Mouse (Mus musculus) heart, postnatal 36 days (tissue): ENCODE measurements around the gene Snx17. TPM values are rescaled to one million over a fixed set of nuclear protein-coding genes. Genes with fewer than 3 reads are reported as not detected.

ENCODE experiments used
- DNase-seq, 2 experiments: peaks; one replicate each; pipeline ENCODE4 v3.0.0; 2021 to 2022
- intact Hi-C: fragments of 180-260 bp; cut with DNase I; formaldehyde crosslinking; loops from one replicate; pipeline ENCODE4 v1.15.1; 2025
- total RNA-seq, 2 experiments: library from RNA; stranded (reverse); gene quantifications; 2 replicates each; pipeline ENCODE4 v1.2.3; 2021

Gene Snx17
- total RNA-seq, 2 experiments from 2014 or later: 61.8 to 64.6 TPM

GRCm38 (mm10) chr5:31220448-31221303, 27.6 kb downstream of the Snx17 start, which contains the start of gene Ppm1g:
Gene Ppm1g (minus strand): TSS chr5:31220687.
- intact Hi-C loops: loop anchor here (1.0 to 5.0 kb wide), 4 partner anchors 18 to 107 kb away; partner anchors contain the start of genes Ift172, Nrbp1 and Zfp513
- peak; percentile 99 for DNase-seq

- intact Hi-C loops: loop anchor here (1.0 to 5.0 kb wide), 4 partner anchors 19 to 106 kb away; partner anchors contain the start of genes Ift172, Nrbp1 and Zfp513
- DNase-seq: no peak
These were observed 28.4 kb downstream of the Snx17 start for GRCm38 (mm10) chr5:31221304-31221945.

GRCm38 (mm10) chr5:31222696-31223095, 29.7 kb downstream of the Snx17 start:
- no peak for DNase-seq
- intact Hi-C loops: loop anchor here (5.0 kb wide), 2 partner anchors 70 to 105 kb away; partner anchors contain the start of gene Ift172

- no peak for DNase-seq
- intact Hi-C loops: no loop called here
These were observed 33.6 kb downstream of the Snx17 start for GRCm38 (mm10) chr5:31226641-31227040.

GRCm38 (mm10) chr5:31240637-31241521, 47.9 kb downstream of the Snx17 start, which contains the start of the genes Nrbp1 and Gm9970:
Gene Nrbp1 (plus strand): TSS chr5:31240864.
Gene Gm9970 (minus strand): TSS chr5:31241232.
- intact Hi-C loops: loop anchor here (1.0 to 2.0 kb wide), 4 partner anchors 20 to 62 kb away; partner anchors contain the start of genes Eif2b4, Gm29609, Ift172 and Snx17
- DNase-seq: peak; percentile 95

GRCm38 (mm10) chr5:31241522-31242034, 48.6 kb downstream of the Snx17 start:
- no peak for DNase-seq
- intact Hi-C loops: loop anchor here (2.0 kb wide), 3 partner anchors 49 to 63 kb away; partner anchors contain the start of genes Eif2b4, Gm29609, Ift172 and Snx17

- intact Hi-C loops: no loop called here
- DNase-seq: no peak
These were observed 49.2 kb downstream of the Snx17 start for GRCm38 (mm10) chr5:31242191-31242590.

Other genes with a start within 250 kb of the Snx17 start
- under 1 TPM; 0.70 to 0.89 TPM for gene Cgref1, start 247.6 kb upstream of the Snx17 start, total RNA-seq
- gene Preb, start 232.9 kb upstream of the Snx17 start, total RNA-seq: 10 to 100 TPM; 81.0 to 86.9 TPM
- 1 to 10 TPM in 1 of 2 experiments, under 1 TPM in 1; 0.64 to 1.7 TPM for gene Tcf23, start 224.6 kb upstream of the Snx17 start, total RNA-seq
- gene Atraid, start 144.9 kb upstream of the Snx17 start, total RNA-seq: 10 to 100 TPM; 50.5 to 57.3 TPM
- gene Slc5a6, start 144.3 kb upstream of the Snx17 start, total RNA-seq: 10 to 100 TPM; 11.0 to 12.1 TPM
- gene Cad, start 138.4 kb upstream of the Snx17 start, total RNA-seq: 10 to 100 TPM; 14.5 to 15.6 TPM
- gene Dnajc5g, start 86.9 kb upstream of the Snx17 start, total RNA-seq: not detected
- gene Slc30a3, start 85.0 kb upstream of the Snx17 start, total RNA-seq: not detected
- 100 to 1,000 TPM; 249 to 297 TPM for gene Trim54, start 76.5 kb upstream of the Snx17 start, total RNA-seq
- not detected for gene Ucn, start 54.4 kb upstream of the Snx17 start, total RNA-seq
- gene Mpv17, start 39.0 kb upstream of the Snx17 start, total RNA-seq: 10 to 100 TPM; 50.7 to 52.0 TPM
- gene Gm29609, start 13.3 kb upstream of the Snx17 start, total RNA-seq: 1 to 10 TPM in 1 of 2 experiments, under 1 TPM in 1; 0.68 to 1.6 TPM
- gene Gtf3c2, start 13.1 kb upstream of the Snx17 start, total RNA-seq: 10 to 100 TPM; 31.0 to 31.4 TPM
- 10 to 100 TPM; 49.7 to 55.9 TPM for gene Eif2b4, start 203 bp downstream of the Snx17 start, total RNA-seq
- 10 to 100 TPM in 1 of 2 experiments, 1 to 10 TPM in 1; 7.9 to 10.3 TPM for gene Zfp513, start 9.1 kb downstream of the Snx17 start, total RNA-seq
- gene Ppm1g, start 27.5 kb downstream of the Snx17 start, total RNA-seq: 10 to 100 TPM; 50.3 to 58.7 TPM
- gene Nrbp1, start 47.6 kb downstream of the Snx17 start, total RNA-seq: 10 to 100 TPM; 85.4 to 88.1 TPM
- gene Gm9970, start 48.0 kb downstream of the Snx17 start, total RNA-seq: not detected
- gene Krtcap3, start 58.5 kb downstream of the Snx17 start, total RNA-seq: 1 to 10 TPM; 1.7 to 2.7 TPM
- 10 to 100 TPM; 36.8 to 43.6 TPM for gene Ift172, start 97.9 kb downstream of the Snx17 start, total RNA-seq
- 1 to 10 TPM; 1.6 to 3.7 TPM for gene Fndc4, start 102.9 kb downstream of the Snx17 start, total RNA-seq
- gene Gckr, start 104.2 kb downstream of the Snx17 start, total RNA-seq: not detected